Mouse (Mus musculus): ENCODE results near the gene Mtmr10. TPM values are rescaled to one million over a fixed set of nuclear protein-coding genes. Genes with fewer than 3 reads are reported as not detected.
A peak's percentile ranks its signal among the peaks of the same experiment; 100 is the strongest.

Mtmr10 gene
- total RNA-seq (2021): 10 to 100 TPM; 11.9 to 12.0 TPM

DNA sequence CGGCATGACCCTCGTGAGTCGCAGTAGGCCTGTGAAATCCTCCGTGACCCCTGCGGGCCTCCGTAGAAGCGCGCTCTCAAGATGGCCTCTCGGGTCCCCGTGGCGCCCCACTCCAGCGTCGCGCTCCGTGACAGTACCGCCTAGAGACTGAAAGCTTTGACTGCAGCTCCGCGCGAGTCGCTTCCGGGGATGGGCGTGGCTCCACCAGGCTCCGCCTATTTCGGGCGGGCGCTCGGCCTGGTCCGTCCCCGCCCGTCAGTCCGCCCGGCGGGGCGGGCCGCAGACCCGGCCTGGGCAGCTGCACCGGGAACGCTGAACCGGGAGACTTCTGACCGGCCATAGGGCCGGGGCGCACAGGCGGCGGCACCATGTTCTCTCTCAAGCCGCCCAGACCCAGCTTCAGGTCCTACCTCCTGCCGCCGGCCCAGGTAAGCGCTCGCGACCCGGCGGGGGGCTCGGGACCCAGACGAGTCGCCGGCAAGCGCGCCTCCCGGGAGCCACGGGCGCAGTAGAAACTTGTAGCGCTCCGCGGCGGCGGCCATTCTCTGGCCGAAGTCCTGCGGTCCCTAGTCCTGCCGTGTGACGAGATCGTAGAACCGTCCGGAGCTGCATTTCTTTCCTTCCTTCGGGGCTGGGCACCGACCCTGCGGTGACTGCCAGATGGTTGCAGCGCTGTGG, at the start of gene Mtmr10:
TSS of gene Mtmr10 (plus strand) at position 240 of the 678 bp plus-strand sequence.
- intact Hi-C loops (cut with DNase I): loop anchor here (5.0 kb wide), 2 partner anchors 85 to 345 kb away; partner anchors contain the start of gene Fan1
- peak; percentile 95 for DNase-seq (ENCODE audit: low spot score)

- intact Hi-C loops (cut with DNase I): no loop called here
- DNase-seq (ENCODE audit: low spot score): no peak
Observed at GRCm38 (mm10) chr7:64237747-64238146, 49.7 kb upstream of the Mtmr10 start.

DNA sequence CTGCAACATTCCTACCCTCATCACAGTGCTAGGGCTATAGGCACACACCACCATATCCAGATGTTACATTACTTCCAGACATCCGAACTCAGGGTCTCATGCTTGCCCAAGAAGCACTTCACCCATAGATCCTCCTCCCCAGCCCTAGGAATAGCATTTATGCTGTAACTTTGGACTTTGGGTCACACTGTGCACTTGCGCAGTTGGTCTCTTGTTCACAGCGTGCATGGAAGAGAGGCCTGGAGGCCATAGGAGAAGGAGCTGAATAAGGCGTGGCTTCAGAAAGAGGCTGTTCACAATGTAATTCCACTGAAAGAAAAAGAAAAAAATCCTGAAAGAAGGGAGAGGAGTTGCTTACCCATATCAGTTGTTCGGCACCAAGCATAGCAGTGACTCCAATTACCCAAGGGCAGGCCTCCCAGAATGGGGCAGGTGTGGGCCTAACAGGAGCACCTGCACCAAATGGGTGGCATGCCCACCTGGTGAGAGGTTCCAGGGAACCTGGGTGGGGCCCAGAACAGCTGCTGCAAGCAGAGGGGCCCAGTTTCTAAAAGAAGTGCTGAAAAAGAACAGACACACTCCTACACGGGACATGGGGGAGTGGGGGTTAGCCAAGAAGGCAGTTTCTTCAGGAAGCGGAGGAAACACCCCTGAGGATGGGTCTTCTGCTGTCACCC, 48.9 kb upstream of the Mtmr10 start:
- intact Hi-C loops (cut with DNase I): no loop called here
- no peak for DNase-seq (ENCODE audit: low spot score)

GRCm38 (mm10) chr7:64239138-64239805, 48.2 kb upstream of the Mtmr10 start:
- intact Hi-C loops (cut with DNase I): no loop called here
- DNase-seq (ENCODE audit: low spot score): no peak

- DNase-seq (ENCODE audit: low spot score): no peak
- intact Hi-C loops (cut with DNase I): no loop called here
Observed at GRCm38 (mm10) chr7:64239806-64240315, 47.6 kb upstream of the Mtmr10 start.

DNA sequence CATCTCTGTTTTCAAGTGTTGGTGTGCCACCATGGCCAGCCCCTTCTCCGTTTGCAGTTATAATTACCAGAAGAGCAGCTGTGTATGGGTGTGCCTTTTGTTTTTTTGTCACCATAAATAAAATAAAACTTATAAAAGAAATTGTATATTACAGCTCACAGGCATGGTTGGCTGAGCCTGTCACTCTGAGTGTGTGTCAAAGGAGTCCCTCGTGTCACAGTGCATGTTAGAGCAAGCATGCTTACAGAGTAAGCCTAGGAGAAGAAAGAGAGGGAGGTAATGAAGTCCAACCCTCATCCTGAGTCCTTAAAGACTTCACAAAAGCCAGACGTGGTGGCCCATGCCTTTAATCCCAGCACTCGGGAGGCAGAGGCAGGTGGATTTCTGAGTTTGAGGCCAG, 45.0 kb upstream of the Mtmr10 start:
- intact Hi-C loops (cut with DNase I): no loop called here

DNA sequence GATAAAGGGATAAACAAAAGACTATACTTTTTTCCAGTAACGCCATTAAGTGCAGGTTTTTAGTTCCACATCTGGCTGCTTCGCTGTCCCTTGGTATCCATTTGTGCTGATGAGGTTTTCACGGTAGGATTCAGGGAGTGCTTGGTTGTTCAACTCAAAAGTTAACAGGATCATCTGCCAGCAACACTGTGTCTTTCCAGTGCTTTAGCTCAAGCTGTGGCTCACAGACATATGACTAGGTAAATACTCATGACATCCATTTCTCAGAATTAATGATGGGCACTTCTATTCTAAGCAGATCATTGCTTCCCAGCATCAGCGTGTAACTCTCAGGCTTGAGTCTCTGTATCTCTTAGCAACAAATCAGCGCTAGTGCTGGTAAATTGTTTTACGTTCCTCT, 43.1 kb upstream of the Mtmr10 start:
- intact Hi-C loops (cut with DNase I): no loop called here
- no peak for DNase-seq (ENCODE audit: low spot score)

More for the DNA sequence above, 45.0 kb upstream of the Mtmr10 start:
- DNase-seq (ENCODE audit: low spot score): no peak

DNA sequence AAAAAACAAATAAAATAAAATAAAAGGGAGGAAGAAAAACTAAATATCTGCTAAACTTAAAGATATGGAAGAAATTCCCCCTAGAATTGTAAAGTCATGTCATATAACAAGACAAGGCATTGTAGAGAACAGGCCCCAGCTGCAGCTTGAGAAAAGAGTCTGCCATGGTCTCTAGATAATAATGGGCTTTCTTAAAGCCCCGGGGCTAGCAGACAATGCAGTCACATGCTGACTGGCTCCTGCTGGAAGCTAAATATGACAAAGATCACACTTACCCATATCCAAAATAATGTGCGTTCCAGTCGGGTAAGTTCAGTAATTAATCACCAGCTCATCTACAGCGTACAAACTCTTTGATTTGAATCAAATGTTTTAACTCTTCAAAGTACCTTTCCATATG, 40.7 kb upstream of the Mtmr10 start:
- intact Hi-C loops (cut with DNase I): no loop called here
- DNase-seq (ENCODE audit: low spot score): no peak

GRCm38 (mm10) chr7:64248352-64248751, 39.1 kb upstream of the Mtmr10 start:
- DNase-seq (ENCODE audit: low spot score): no peak
- intact Hi-C loops (cut with DNase I): no loop called here

DNA sequence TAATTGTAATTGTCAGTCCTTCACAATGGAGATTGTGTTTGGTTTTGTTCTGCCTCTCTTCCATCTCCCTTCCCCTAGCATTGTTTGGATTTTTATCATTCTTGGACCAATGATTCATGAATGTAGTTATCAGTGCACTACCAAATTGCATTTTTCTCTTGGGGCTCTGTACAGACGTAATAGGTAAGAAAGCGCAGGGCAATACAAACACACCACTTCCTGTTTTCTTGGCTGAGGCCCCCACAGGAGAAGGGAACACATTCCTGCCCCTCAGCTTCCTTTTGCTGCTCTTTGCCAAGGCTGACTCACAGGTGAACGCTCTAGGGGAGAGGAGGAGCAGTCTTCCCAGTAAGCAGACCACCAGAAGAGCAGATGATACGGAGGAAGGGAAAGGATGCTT, 37.7 kb upstream of the Mtmr10 start:
- no peak for DNase-seq (ENCODE audit: low spot score)
- intact Hi-C loops (cut with DNase I): no loop called here

- intact Hi-C loops (cut with DNase I): no loop called here
Observed at GRCm38 (mm10) chr7:64250417-64250816, 37.0 kb upstream of the Mtmr10 start.

DNA sequence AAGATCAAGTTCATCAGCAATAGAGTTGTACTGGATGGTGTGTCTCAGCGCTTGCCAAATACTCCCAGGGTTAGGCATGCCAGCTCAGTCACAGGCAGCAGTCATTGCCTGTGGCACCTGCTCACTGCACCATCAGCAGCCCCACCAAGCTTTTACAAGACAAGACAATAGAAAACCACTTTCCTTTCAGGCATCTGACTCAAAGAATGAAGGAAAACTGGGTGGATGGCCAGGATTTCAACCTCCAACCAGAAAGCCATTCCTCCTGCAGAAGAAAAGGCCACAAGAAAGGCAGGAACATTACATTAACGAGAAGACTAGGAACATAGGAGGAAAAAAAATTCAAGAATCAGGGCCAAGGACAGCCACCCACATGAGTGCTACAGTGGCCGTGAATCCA, 33.7 kb upstream of the Mtmr10 start:
- no peak for DNase-seq (ENCODE audit: low spot score)

More at GRCm38 (mm10) chr7:64250417-64250816, 37.0 kb upstream of the Mtmr10 start:
- no peak for DNase-seq (ENCODE audit: low spot score)

DNA sequence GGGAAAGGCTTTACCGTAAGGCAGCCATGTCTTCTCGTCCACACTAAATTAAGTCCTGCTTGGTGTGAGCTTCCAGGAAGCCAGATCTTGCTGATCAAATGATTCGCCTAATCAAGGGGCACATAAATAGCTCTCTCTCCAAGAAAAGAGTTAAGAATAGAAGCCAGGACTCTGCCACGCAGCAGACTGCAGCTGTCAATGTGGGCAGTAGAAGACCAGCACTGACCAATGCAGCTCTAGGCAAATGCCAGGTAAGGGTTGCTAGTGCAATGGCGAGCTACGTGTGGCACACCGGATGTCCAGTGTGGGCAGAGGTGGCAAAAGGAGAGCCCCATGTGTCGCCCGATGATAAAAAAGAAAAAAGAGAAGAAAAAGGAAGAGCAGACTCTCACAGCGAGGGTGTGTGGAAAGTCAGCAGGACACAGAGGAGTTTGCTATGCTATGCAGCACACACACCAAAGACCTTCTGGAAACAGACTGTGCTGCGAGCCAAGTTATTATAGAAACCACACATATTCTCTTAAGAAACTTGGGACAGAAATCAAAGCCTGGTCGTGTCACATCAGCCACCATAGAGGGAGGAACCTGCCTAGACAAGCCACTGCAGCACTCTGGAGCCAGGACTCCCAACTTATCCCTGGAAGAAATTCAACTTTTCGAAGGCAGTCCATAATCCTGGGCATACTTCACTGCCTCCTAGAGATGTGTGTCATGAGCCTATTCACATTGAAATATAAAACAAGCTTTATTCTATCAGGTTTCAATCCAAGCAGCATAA, 21.8 kb upstream of the Mtmr10 start:
- no peak for DNase-seq (ENCODE audit: low spot score)
- intact Hi-C loops (cut with DNase I): no loop called here

More for the DNA sequence above, 33.7 kb upstream of the Mtmr10 start:
- intact Hi-C loops (cut with DNase I): no loop called here

GRCm38 (mm10) chr7:64266587-64266986, 20.9 kb upstream of the Mtmr10 start:
- DNase-seq (ENCODE audit: low spot score): no peak
- intact Hi-C loops (cut with DNase I): no loop called here

DNA sequence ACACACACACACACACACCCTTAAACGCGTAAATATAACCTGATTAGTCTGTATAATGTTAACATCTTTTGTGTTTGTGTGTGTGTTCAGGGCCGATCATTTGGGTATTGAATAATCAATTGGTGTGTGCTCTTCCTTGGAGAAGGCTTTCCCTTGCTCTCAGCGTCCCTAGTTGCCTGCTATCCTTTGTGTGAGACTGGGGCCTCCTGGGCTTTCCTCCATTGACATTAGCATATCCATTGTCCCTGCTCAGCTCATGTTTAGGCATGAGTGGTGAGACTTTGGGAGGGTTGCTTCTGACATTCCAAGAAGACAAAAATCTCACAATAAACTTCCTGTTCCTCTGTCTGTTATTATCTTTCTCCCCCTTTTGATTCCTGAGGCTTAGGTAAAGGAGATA, 15.5 kb upstream of the Mtmr10 start:
- no peak for DNase-seq (ENCODE audit: low spot score)
- intact Hi-C loops (cut with DNase I): no loop called here

DNA sequence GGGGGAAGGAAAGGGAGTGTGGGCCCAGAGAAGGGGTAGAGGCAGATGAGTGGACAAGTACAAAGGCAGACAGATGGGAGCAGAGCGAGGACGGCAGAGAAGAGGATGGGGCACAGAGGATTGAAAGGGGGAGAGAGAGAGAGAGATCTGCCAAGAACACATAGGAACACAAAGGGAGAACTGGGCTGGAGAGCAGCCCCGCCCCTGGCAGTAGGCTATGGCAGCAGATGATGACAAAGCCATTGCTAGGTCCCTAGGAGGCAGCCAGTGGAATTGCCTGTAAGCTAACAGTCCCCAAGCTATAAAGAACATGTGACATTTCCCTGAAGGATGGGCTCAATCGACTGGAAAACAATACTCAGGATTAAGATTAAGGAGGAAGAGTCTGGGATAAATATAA, 11.9 kb upstream of the Mtmr10 start:
- DNase-seq (ENCODE audit: low spot score): no peak
- intact Hi-C loops (cut with DNase I): no loop called here

- no peak for DNase-seq (ENCODE audit: low spot score)
- intact Hi-C loops (cut with DNase I): no loop called here
Observed at GRCm38 (mm10) chr7:64276921-64277320, 10.5 kb upstream of the Mtmr10 start.

GRCm38 (mm10) chr7:64278526-64278925, 8.9 kb upstream of the Mtmr10 start:
- intact Hi-C loops (cut with DNase I): no loop called here
- no peak for DNase-seq (ENCODE audit: low spot score)

DNA sequence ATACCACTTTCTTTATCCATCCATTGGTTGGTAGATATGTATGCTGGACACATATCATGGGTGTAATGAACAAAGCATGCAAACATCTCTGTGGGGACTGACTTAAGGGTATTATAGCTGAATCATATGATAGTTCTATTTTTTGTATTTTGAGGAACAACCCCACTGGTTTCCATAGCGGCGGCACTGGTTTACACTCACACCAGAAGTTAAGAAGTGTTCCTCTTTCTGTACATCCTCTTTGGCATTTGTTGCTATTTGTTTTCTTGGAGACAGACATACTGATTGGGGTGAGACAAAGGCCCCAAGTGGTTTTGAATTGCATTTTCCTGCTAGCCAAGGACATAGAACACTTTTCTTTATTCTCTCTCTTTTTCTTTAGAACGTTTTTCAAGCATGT, 7.9 kb upstream of the Mtmr10 start:
- DNase-seq (ENCODE audit: low spot score): no peak
- intact Hi-C loops (cut with DNase I): no loop called here

- no peak for DNase-seq (ENCODE audit: low spot score)
- intact Hi-C loops (cut with DNase I): loop anchor here (5.0 kb wide), 2 partner anchors 86 to 344 kb away; partner anchors contain the start of gene Fan1
Observed at GRCm38 (mm10) chr7:64286566-64286965, 887 bp upstream of the Mtmr10 start.

Measured in heart, postnatal 25 days (tissue).